Mouse (Mus musculus) CD4-positive helper T cell, adult 2 months (primary cell): ENCODE data around the gene Arl2.
A peak's percentile ranks its signal among the peaks of the same experiment; 100 is the strongest.
"Not testable (repeated sequence)": the region's sequence is repeated elsewhere in the genome, so short reads cannot be mapped to it uniquely, and the experiment has no call there.

Experiments
- DNase-seq: peaks from one replicate; pipeline ENCODE4 v3.0.0-alpha.2; 2012; ENCODE audit warnings: low read depth, missing footprints, low spot score

Gene Arl2

GRCm38 (mm10) chr19:6141394-6141749 is at the start of gene Arl2:
Gene Arl2 (minus strand): TSS chr19:6141548.
- peak; percentile 89 for DNase-seq

GRCm38 (mm10) chr19:6184131-6184530 is 42.8 kb upstream of the Arl2 start, which contains the start of gene Majin:
Gene Majin (plus strand): TSS chr19:6184388.
- DNase-seq = no peak

- DNase-seq = no peak
These were observed 41.2 kb upstream of the Arl2 start for GRCm38 (mm10) chr19:6182534-6182933.

GRCm38 (mm10) chr19:6181629-6182028 is 40.3 kb upstream of the Arl2 start:
- DNase-seq = no peak

- no peak for DNase-seq
These were observed 37.4 kb upstream of the Arl2 start for GRCm38 (mm10) chr19:6178775-6179174.

GRCm38 (mm10) chr19:6174771-6175170 is 33.4 kb upstream of the Arl2 start:
- no peak for DNase-seq

GRCm38 (mm10) chr19:6171215-6171614 is 29.9 kb upstream of the Arl2 start:
- DNase-seq = no peak

GRCm38 (mm10) chr19:6166750-6167149 is 25.4 kb upstream of the Arl2 start:
- DNase-seq = no peak

GRCm38 (mm10) chr19:6163872-6164547 is 22.7 kb upstream of the Arl2 start:
- no peak for DNase-seq

GRCm38 (mm10) chr19:6157220-6157619 is 15.9 kb upstream of the Arl2 start:
- no peak for DNase-seq

- no peak for DNase-seq
These were observed 15.0 kb upstream of the Arl2 start for GRCm38 (mm10) chr19:6156372-6156771.

- DNase-seq = no peak
These were observed 13.8 kb upstream of the Arl2 start for GRCm38 (mm10) chr19:6155174-6155573.

GRCm38 (mm10) chr19:6144842-6145241 is 3.5 kb upstream of the Arl2 start:
- no peak for DNase-seq

- DNase-seq = peak; percentile 96
These were observed 512 bp downstream of the Arl2 start, which contains the start of gene Batf2 for GRCm38 (mm10) chr19:6140678-6141393. Gene Batf2 (plus strand): TSS chr19:6140983.

GRCm38 (mm10) chr19:6140374-6140677 is 1.0 kb downstream of the Arl2 start:
- no peak for DNase-seq

GRCm38 (mm10) chr19:6139701-6140100 is 1.6 kb downstream of the Arl2 start:
- DNase-seq = no peak

- no peak for DNase-seq
These were observed 5.0 kb downstream of the Arl2 start for GRCm38 (mm10) chr19:6136397-6136796.

GRCm38 (mm10) chr19:6133197-6133596 is 8.2 kb downstream of the Arl2 start:
- DNase-seq = not testable (repeated sequence)

GRCm38 (mm10) chr19:6132171-6132827 is 9.0 kb downstream of the Arl2 start:
- DNase-seq = no peak

- DNase-seq = not testable (repeated sequence)
These were observed 10.8 kb downstream of the Arl2 start for GRCm38 (mm10) chr19:6130414-6131128.

- peak; percentile 98 for DNase-seq
These were observed 13.5 kb downstream of the Arl2 start, which contains the start of gene Snx15 for GRCm38 (mm10) chr19:6127760-6128341. Gene Snx15 (minus strand): TSS chr19:6128304.
